Mouse (Mus musculus) testis, adult 2 months (tissue): ENCODE data around the gene Steap4. TPM values are rescaled to one million over a fixed set of nuclear protein-coding genes. Genes with fewer than 3 reads are reported as not detected.

Experiments
- H3K27ac ChIP-seq: fragments of 200-500 bp; 2 replicates; pipeline ENCODE4 v1.5.1; 2012; ENCODE audit warnings: low read depth, low read length; ENCODE audit not compliant: control insufficient read depth, insufficient read depth
- H3K27me3 ChIP-seq: fragments of 200-500 bp; 2 replicates; pipeline ENCODE4 v1.6.1; 2012; ENCODE audit warnings: mild to moderate bottlenecking, low read length, moderate library complexity; ENCODE audit not compliant: control insufficient read depth, insufficient read depth
- H3K36me3 ChIP-seq: fragments of 200-500 bp; 2 replicates; pipeline ENCODE4 v1.6.1; 2012; ENCODE audit warnings: mild to moderate bottlenecking, low read length; ENCODE audit not compliant: control insufficient read depth, insufficient read depth
- H3K4me1 ChIP-seq: fragments of 200-500 bp; 2 replicates; pipeline ENCODE4 v1.6.1; 2012; ENCODE audit warnings: low read length; ENCODE audit not compliant: control insufficient read depth, insufficient read depth
- H3K4me3 ChIP-seq: fragments of 200-500 bp; 2 replicates; pipeline ENCODE4 v1.5.1; 2012; ENCODE audit warnings: low read depth, mild to moderate bottlenecking, low read length, moderate library complexity, mixed read lengths; ENCODE audit not compliant: control insufficient read depth
- CTCF ChIP-seq: fragments of 200-500 bp; IDR thresholded peaks from 2 replicates; pipeline ENCODE4 v1.5.1; 2012; ENCODE audit warnings: low read depth, mild to moderate bottlenecking, inconsistent platforms, low read length, moderate library complexity; ENCODE audit not compliant: control insufficient read depth, insufficient read depth, insufficient replicate concordance
- POLR2A ChIP-seq: fragments of 200-500 bp; IDR thresholded peaks from 2 replicates; pipeline ENCODE4 v1.6.1; 2012; ENCODE audit warnings: low read depth, mild to moderate bottlenecking, inconsistent platforms, low read length, moderate library complexity; ENCODE audit not compliant: control insufficient read depth
- polyA plus RNA-seq: library from polyadenylated mRNA; depleted of rRNA; stranded (reverse); fragments of >200 nt; gene quantifications from 2 replicates; pipeline ENCODE4 v1.2.3, GENCODE M21; 2012

Gene Steap4
- polyA plus RNA-seq, 1 experiment: 1.6 TPM

DNA sequence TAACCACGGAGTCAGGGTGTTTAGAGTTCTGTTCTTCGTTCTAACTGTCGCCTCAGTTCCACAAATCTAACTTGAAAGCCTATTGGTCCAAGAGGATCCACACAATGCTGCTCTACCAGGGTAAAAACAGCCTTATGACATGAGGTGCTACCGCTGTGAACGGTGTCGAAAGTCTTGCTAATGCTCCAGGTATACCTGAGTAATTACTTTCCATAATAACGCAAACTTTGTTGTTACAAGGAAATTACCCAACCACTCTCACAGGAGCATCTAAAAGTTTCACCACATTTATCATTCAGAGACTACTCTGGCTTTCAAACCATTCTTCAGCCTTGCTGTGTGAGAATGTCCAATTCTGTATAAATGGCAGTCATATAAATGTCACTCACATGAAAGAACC is 856 bp downstream of the Steap4 start:
- Histone ChIP-seq H3K27ac (no peak overlapping the region), H3K36me3 (no peaks in the 10 kb centered on the region), H3K27me3 (no peaks in the 10 kb centered on the region), H3K4me3 (no peak overlapping the region), H3K4me1 (peaks cover 3% of the 10 kb centered on the region)
- no peak for TF ChIP-seq POLR2A
- TF ChIP-seq CTCF: no peak

- Histone ChIP-seq H3K27me3 (no peaks in the 10 kb centered on the region), H3K27ac (no peak overlapping the region), H3K36me3 (no peaks in the 10 kb centered on the region), H3K4me1 (no peaks in the 10 kb centered on the region; the same call in 1 of the 2 replicates), H3K4me3 (no peak overlapping the region)
- TF ChIP-seq POLR2A: no peak
- TF ChIP-seq CTCF: no peak
These were observed 5.0 kb downstream of the Steap4 start for GRCm38 (mm10) chr5:7965281-7965680.

DNA sequence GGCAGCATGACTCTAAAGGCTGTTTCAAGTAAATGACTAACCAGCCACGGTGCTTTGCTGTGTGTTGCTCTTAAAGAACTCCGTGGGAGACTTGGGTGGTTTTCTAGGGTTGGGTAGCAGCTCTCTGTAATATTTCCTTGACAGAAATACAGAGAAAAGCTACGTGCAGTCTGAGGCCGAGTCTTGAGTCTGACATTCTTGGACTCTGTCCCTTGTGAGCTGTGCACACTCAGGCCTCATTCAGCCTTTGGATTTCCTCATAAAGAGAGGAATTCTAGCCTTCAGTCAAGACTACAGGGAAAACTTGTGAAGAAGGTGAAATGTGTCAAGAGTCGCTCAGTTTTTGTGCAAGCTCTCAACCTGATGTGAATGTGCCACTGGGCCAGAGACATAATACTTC is 7.9 kb downstream of the Steap4 start:
- TF ChIP-seq CTCF: no peak
- no peak for TF ChIP-seq POLR2A
- H3K4me3 ChIP-seq: no peak overlapping the region
- no peaks in the 10 kb centered on the region for H3K27me3 ChIP-seq
- H3K36me3 ChIP-seq: no peaks in the 10 kb centered on the region
- peaks cover 3% of the 10 kb centered on the region; the same call in 1 of the 2 replicates for H3K4me1 ChIP-seq
- no peak overlapping the region for H3K27ac ChIP-seq

DNA sequence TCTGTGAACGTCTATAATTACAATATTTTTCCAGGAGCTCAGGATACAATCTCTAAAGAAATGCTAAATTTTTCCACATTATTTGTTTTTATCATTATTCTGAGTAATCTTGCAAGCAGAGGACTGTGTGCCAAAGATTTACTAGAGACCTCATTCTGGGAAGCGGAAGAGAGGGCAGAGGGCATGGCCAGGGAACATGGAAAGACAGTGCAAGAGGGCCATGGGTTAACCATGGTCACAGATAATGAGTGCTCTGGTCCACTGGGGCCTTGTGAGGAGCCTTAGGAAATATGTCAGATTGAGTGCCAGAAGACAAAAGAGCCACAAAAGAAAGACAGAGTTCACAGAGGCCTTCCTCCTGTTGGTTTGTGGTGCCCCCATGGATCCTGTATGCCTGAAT is 12.0 kb downstream of the Steap4 start:
- no peaks in the 10 kb centered on the region for H3K27me3 ChIP-seq
- no peak overlapping the region for H3K27ac ChIP-seq
- H3K4me1 ChIP-seq: peaks cover 3% of the 10 kb centered on the region; the same call in 1 of the 2 replicates
- no peak for TF ChIP-seq POLR2A
- no peak for TF ChIP-seq CTCF
- H3K4me3 ChIP-seq: no peak overlapping the region
- H3K36me3 ChIP-seq: no peaks in the 10 kb centered on the region

DNA sequence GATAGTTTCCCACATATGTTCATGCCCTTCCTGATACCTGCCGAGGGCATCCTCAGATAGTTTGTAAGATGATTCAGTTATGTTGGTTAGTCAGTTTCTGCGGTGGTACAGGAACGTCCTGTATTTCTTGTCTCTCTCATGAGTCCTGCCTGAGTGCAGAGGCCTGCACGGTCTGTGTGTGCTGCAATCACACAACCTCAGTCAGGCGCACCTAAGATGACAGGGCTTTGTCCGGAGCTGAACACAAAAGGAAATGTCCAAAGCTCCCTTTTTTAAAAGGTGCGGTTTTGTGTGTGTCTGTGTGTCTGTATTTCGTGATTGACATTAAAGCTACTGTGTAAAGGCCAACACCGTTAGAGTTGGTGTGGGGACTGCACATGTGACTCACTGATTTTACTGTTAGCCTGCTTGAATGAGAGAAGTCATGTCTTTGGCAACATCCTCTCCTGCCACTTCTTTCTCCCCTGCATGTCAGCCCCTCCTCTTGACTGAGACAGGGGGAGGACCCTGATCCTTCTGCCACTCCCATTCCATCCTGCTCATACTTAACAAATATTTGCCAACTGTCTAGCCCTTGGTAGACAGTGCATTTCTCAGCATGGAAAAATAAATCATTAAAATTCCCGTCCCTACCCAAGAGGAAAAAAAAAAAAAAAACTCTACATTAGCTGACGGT is 14.4 kb downstream of the Steap4 start:
- TF ChIP-seq CTCF (no peak), POLR2A (no peak)
- Histone ChIP-seq H3K4me3 (no peak overlapping the region), H3K27ac (no peak overlapping the region), H3K4me1 (peaks cover 3% of the 10 kb centered on the region; the same call in 1 of the 2 replicates), H3K36me3 (no peaks in the 10 kb centered on the region), H3K27me3 (no peaks in the 10 kb centered on the region)

GRCm38 (mm10) chr5:7980586-7980985 is 20.3 kb downstream of the Steap4 start:
- TF ChIP-seq CTCF: no peak
- TF ChIP-seq POLR2A: no peak
- H3K4me3 ChIP-seq: no peak overlapping the region
- no peaks in the 10 kb centered on the region for H3K4me1 ChIP-seq
- no peak overlapping the region for H3K27ac ChIP-seq
- no peaks in the 10 kb centered on the region for H3K27me3 ChIP-seq
- H3K36me3 ChIP-seq: no peaks in the 10 kb centered on the region

GRCm38 (mm10) chr5:7987962-7988361 is 27.7 kb downstream of the Steap4 start:
- no peaks in the 10 kb centered on the region for H3K27me3 ChIP-seq
- H3K36me3 ChIP-seq: no peaks in the 10 kb centered on the region
- no peaks in the 10 kb centered on the region for H3K4me1 ChIP-seq
- TF ChIP-seq CTCF (no peak), POLR2A (no peak)
- H3K4me3 ChIP-seq: no peak overlapping the region
- H3K27ac ChIP-seq: no peak overlapping the region
